23 mouse cellular contexts compared by ENCODE assay signal in genomic region chr1:149950254-149950653, GRCm38 (mm10). TPM values are rescaled to one million over a fixed set of nuclear protein-coding genes. Genes with fewer than 3 reads are reported as not detected.
DNase-seq lines count a peak whose midpoint lies in the region; ATAC-seq and TF ChIP-seq lines count a peak whose summit lies in the region.
"Had no signal": no experiment of that assay in that cellular context is flagged by ENCODE, and none has a peak within 500 bp of the region (broad histone marks: within the 10 kb centered on the region; RNA-seq: fewer than 3 reads in every experiment).

No protein-coding gene starts in this region.

- 68% methylated on average over 1 of the region's 1 CpGs for WGBS in kidney, embryonic 15.5 days
- 81% methylated on average over 1 of the region's 1 CpGs for WGBS in kidney, embryonic 14.5 days

- peak; percentile 80 for ATAC-seq in kidney, embryonic 15.5 days (replicated peaks; ENCODE audit: low FRiP score)
- no peak for ATAC-seq in kidney, embryonic 14.5 days (ENCODE audit: low FRiP score, low TSS enrichment)
- ATAC-seq in megakaryocyte, adult 5-6 weeks (ENCODE audit: poor library complexity, severe bottlenecking): no peak
- ATAC-seq: activated CD4-positive, CD25-positive, alpha-beta regulatory T cell, adult 4 months; CD4-positive, CD25-positive, alpha-beta regulatory T cell, adult 4 months; forebrain, embryonic 14.5 days; hindbrain, postnatal 0 days had no signal

- no peak for DNase-seq in liver
- DNase-seq: adrenal gland, adult 8-10 months; adrenal gland, postnatal 25 days; cerebellum, adult 18-20 months; cerebellum, adult 9-10 months; cerebellum, postnatal 14 days; gastrocnemius, postnatal 10 days; gastrocnemius, postnatal 36 days; heart, adult 2 months; heart, postnatal 14 days; heart, postnatal 4 days had no signal

- TF ChIP-seq CTCF in embryonic fibroblast, embryonic 13.5 days (IDR thresholded peaks at IDR 0.05; ENCODE audit: borderline replicate concordance, insufficient read depth, low read length): no peak

- no peaks in the 10 kb centered on the region for H3K27me3 ChIP-seq in kidney, embryonic 15.5 days
- no peaks in the 10 kb centered on the region for H3K27me3 ChIP-seq in kidney, embryonic 14.5 days (ENCODE audit: control insufficient read depth, insufficient read depth, low read length)
- no peaks in the 10 kb centered on the region for H3K27me3 ChIP-seq in megakaryocyte, embryonic 14.5 days (replicated peaks)
- H3K27me3 ChIP-seq: heart, embryonic 13.5 days had no signal

- no peak overlapping the region for H3K9ac ChIP-seq in kidney, embryonic 15.5 days
- H3K9ac ChIP-seq in kidney, embryonic 14.5 days (ENCODE audit: low read depth, low read length): no peak overlapping the region
- H3K9ac ChIP-seq: heart, embryonic 13.5 days; hindbrain, embryonic 14.5 days had no signal

- no peaks in the 10 kb centered on the region for H3K36me3 ChIP-seq in kidney, embryonic 15.5 days
- H3K36me3 ChIP-seq in kidney, embryonic 14.5 days (ENCODE audit: control insufficient read depth, insufficient read depth, low read length): no peaks in the 10 kb centered on the region
- peaks cover 25% of the 10 kb centered on the region for H3K36me3 ChIP-seq in megakaryocyte, embryonic 14.5 days (replicated peaks; ENCODE audit: low read length)
- H3K36me3 ChIP-seq: heart, embryonic 10.5 days; heart, embryonic 13.5 days had no signal

- TF ChIP-seq POLR2A in embryonic fibroblast, embryonic 13.5 days (IDR thresholded peaks at IDR 0.05; ENCODE audit: low read depth, low read length): no peak

- H3K27ac ChIP-seq in kidney, embryonic 15.5 days: peak overlapping the region; percentile 43; the same call in 1 of the 2 replicates
- no peak overlapping the region for H3K27ac ChIP-seq in kidney, embryonic 14.5 days (ENCODE audit: low read depth, low read length)
- H3K27ac ChIP-seq in embryonic fibroblast, embryonic 13.5 days (ENCODE audit: insufficient read depth, low read length): peak overlapping the region; percentile 68; the same call in 1 of the 2 replicates
- H3K27ac ChIP-seq: heart, adult 2 months; heart, embryonic 10.5 days; heart, embryonic 13.5 days; hindbrain, embryonic 14.5 days; hindbrain, postnatal 0 days had no signal

- H3K9me3 ChIP-seq in kidney, embryonic 15.5 days (replicated peaks): no peaks in the 10 kb centered on the region
- no peaks in the 10 kb centered on the region for H3K9me3 ChIP-seq in kidney, embryonic 14.5 days (ENCODE audit: control insufficient read depth, low read length)
- no peaks in the 10 kb centered on the region for H3K9me3 ChIP-seq in megakaryocyte, embryonic 14.5 days
- H3K9me3 ChIP-seq: heart, embryonic 10.5 days; heart, embryonic 13.5 days had no signal

- no peak overlapping the region for H3K4me3 ChIP-seq in kidney, embryonic 15.5 days (replicated peaks)
- no peak overlapping the region for H3K4me3 ChIP-seq in kidney, embryonic 14.5 days (ENCODE audit: low read length)
- peak overlapping the region; percentile 54 for H3K4me3 ChIP-seq in megakaryocyte, embryonic 14.5 days (replicated peaks)
- H3K4me3 ChIP-seq in embryonic fibroblast, embryonic 13.5 days (ENCODE audit: insufficient read depth, low read length): no peak overlapping the region
- H3K4me3 ChIP-seq: heart, adult 2 months; heart, embryonic 10.5 days; heart, embryonic 13.5 days had no signal

- H3K4me1 ChIP-seq in kidney, embryonic 15.5 days: peaks cover 8% of the 10 kb centered on the region; the same call in 1 of the 2 replicates
- no peaks in the 10 kb centered on the region for H3K4me1 ChIP-seq in kidney, embryonic 14.5 days (ENCODE audit: control insufficient read depth, insufficient read depth, low read length)
- peaks cover 81% of the 10 kb centered on the region for H3K4me1 ChIP-seq in megakaryocyte, embryonic 14.5 days
- H3K4me1 ChIP-seq in embryonic fibroblast, embryonic 13.5 days (ENCODE audit: control insufficient read depth, insufficient read depth, low read length): peaks cover 4% of the 10 kb centered on the region
- H3K4me1 ChIP-seq: heart, embryonic 10.5 days had no signal

- H3K4me2 ChIP-seq in kidney, embryonic 15.5 days: no peak overlapping the region
- no peak overlapping the region for H3K4me2 ChIP-seq in kidney, embryonic 14.5 days (replicated peaks; ENCODE audit: low read depth, low read length)
- H3K4me2 ChIP-seq: heart, embryonic 13.5 days; hindbrain, embryonic 14.5 days had no signal

RNA-seq across cellular contexts. Expression of gene Pla2g4a, which starts 10.8 kb away (rescaled TPM):
- 38.9 and 42.0 TPM in 2 replicates for polyA plus RNA-seq in kidney, embryonic 15.5 days (2015; fragmentation: Nextera tagmentation; extraction: Ambion mirVana)
- polyA plus RNA-seq in kidney, embryonic 14.5 days (2014; fragmentation: Nextera tagmentation; extraction: Ambion mirVana): 28.6 and 35.6 TPM in 2 replicates
- polyA plus RNA-seq in megakaryocyte, embryonic 14.5 days (2012; ENCODE audit: insufficient read depth, low replicate concordance): 0.58 and 5.3 TPM in 2 replicates
- 31.8 and 32.3 TPM in 2 replicates for total RNA-seq in megakaryocyte, adult 5-6 weeks (2015)
- 69.2 and 86.6 TPM in 2 replicates for total RNA-seq in megakaryocyte, adult 5-6 weeks (2017)
- polyA plus RNA-seq in embryonic fibroblast, embryonic 13.5 days (2011; ENCODE audit: insufficient read length, low read depth, missing spikeins): 156 and 277 TPM in 2 replicates
- polyA plus RNA-seq: CD4-positive, CD25-positive, alpha-beta regulatory T cell, adult 4 months had no signal
